Mouse (Mus musculus): ENCODE results near the gene Ppp1r2.
"Not testable (repeated sequence)": the region's sequence is repeated elsewhere in the genome, so short reads cannot be mapped to it uniquely, and the experiment has no call there.

Ppp1r2 gene

DNA sequence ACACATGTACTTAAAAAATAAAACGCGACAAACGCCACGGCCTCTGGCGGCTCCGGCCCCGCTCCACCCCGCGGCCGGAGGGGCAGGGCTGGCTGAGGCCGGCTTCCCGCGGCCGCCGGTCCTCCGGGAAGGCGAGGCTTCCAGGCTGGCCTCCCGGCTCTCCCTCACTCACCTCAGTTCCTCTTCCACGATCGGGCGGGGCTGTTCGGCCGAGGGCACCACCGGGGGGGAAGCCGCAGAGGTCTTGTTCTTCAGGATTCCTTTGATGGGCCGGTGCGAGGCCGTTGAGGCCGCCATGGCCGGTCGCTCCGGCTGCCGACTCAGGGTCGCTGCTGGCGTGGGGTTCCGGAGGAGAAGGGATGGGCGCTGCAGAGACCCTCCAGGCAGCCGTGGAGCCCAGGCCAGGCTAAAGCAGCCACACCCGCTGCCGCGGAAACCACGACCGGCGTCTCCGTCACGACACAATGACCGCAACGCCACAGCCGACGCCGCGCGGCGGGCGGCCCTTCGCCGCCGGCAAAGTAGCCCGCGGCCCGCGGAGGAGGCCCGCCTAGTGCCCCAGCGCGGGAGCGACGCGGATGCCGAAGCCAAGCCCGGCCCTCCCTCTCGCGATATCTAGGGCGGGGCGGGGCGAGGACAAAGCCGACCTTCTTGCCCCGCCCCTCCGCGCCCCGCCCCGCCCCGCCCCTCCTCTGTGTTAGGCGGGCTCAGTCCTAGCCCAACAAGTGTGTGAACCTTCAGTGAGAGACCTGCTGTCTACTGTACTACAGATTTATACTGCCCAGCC is at the start of gene Ppp1r2:
Gene Ppp1r2 (minus strand): TSS at position 604 of the 787 bp plus-strand sequence.
- DNase-seq (ENCODE audit: low spot score in 2 of 2), result peak; percentile 85 to 92

DNA sequence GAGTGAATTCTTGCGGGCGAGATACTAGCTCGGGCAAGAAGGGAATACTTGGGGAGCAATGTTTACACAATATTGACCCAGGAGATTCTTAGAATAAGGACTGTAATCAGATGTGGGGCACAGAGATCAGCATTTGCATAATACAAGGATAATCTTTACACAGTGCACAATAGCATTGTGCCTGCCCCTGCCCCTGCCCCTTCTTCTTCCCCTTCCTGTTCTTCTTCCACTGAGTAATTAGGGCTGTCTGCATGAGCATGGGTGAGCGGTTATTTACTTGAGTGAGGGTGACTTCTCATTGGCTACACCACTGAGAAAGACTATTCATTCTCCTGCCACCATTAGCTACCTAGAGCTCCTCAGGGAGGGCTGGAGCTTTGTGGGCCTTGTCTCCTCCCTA is 46.4 kb upstream of the Ppp1r2 start:
- DNase-seq (ENCODE audit: low spot score in 2 of 2), result no peak

DNA sequence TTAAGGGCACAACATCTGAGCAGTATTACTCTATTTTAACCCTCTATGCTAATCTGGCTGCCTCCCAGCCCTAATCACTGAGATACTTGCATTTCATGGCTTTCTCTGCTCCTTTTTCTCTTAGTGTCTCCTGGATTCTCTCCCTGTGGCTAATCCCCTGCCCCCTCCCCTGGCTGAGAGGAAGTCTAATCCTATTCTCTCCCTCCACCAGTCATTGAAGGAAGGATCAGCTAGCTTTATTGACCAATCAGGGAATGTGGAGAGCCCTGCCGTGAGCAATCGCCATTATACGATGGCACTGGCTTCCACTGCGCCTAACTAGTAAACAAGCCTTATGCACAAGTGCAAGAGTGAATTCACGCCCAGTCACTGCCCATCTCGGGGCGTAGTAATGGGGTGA is 45.9 kb upstream of the Ppp1r2 start:
- no peak for DNase-seq (ENCODE audit: low spot score in 2 of 2)

DNA sequence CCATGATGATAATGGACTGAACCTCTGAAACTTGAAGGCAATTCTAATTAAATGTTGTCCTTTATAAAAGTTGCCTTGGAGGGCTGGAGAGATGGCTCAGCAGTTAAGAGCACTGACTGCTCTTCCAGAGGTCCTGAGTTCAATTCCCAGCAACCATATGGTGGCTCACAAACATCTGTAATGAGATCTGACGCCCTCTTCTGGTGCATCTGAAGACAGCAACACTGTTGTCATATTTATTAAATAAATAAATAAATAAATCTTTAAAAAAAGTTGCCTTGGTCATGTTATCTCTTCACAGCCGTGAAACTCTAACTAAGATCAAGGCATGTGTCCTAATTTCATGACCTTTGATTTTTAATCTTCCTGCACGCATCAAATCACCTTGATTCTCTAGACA is 44.6 kb upstream of the Ppp1r2 start:
- not testable (repeated sequence) for DNase-seq (ENCODE audit: low spot score in 2 of 2)

DNA sequence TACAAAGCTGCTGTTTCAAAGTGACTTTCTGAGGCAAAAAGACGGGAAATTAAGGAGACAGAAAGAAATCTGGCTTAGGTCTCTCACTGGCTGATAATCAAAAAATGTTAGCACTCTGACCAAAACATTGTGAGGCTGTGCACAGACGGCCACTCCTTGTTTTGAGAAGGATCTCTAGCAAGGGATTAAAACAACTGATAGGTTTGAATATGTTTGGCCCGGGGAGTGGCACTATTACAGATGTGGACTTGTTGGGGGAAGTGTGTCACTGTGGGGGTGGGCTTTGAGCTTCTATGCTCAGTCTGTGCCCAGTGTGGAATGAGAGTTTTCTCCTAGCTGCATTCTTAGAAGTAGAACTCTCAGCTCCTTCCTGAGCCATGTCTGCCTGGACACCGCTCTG is 44.2 kb upstream of the Ppp1r2 start:
- DNase-seq (ENCODE audit: low spot score in 2 of 2), result no peak

DNA sequence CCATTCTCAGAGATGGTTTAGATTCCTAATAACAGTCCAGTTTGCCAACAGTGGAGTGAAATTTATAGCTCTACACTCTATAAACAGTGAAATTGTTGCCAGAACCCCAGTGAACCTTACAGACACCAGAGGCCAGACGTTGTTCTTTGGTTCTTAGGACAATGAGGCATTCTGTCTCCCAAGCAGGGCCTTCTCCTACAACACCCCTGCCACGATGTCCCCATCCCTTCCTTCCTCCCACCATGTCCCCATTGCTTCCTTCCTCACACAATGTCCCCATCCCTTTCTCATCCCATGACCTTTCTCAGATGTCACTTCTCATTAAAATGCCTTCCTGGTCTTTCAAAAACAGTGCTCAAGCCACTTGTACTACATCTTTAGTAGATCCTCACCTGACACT is 43.3 kb upstream of the Ppp1r2 start:
- DNase-seq (ENCODE audit: low spot score in 2 of 2), result no peak

DNA sequence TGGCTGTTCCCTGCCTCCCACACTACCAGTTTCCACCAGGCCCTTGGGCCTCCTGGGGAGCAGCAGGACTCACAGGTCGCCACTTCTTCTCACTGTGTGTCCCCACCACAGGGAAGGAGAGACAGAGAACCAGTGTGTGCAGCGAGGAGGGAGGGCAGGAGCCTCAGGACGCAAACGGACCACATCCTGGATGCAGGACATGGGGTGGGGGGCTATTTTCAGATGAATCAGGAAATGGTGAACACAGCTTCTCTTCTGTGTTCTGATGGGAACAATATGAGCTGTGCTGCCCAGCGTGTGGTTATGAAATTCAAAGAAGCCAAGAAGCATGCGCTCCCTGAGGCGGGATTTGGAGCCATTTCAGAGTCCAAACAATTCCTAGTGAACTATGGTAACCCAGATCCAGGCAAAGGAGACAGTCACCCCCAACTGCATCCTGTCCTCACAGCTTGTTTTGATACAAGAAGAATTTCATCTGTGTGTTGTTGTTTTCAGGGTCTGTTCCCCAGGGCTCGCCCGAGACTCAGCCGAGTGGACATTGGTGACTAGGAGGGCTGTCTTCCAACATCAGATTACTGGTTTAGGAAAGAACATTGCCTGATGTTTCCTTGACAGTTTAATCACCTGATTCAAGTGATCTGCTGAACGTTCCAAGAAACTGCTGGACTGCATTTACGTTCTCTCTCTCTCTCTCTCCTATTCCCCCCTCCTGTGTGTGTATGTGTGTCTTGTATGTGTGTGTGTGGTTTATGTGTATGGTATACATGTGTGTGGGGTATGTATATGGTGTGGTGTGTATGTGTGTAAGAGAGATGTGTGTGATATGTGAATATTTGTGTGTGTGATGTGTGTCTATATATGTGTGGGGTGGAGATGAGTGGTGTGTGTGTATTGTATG is 41.4 kb upstream of the Ppp1r2 start:
- DNase-seq (ENCODE audit: low spot score in 2 of 2), result not testable (repeated sequence)

DNA sequence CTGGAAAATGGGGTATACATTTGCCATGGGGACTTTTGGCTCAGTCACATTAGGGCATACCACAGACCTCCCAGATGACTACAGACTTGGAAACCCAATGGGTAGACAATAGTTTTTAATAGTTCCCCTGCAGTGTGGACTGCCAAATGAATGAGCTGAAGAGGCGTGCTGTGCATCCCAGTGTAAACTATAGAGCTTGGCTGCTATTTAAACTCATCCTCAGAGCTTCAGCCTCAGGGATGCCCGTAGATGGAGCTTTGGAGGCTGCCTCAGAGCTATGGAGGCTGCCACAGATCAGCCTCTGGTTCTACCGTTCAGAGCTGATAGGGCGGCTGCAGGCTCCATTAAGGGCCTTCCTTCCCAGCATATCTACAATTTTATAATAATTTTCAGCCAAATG is 40.2 kb upstream of the Ppp1r2 start:
- no peak for DNase-seq (ENCODE audit: low spot score in 2 of 2)

DNA sequence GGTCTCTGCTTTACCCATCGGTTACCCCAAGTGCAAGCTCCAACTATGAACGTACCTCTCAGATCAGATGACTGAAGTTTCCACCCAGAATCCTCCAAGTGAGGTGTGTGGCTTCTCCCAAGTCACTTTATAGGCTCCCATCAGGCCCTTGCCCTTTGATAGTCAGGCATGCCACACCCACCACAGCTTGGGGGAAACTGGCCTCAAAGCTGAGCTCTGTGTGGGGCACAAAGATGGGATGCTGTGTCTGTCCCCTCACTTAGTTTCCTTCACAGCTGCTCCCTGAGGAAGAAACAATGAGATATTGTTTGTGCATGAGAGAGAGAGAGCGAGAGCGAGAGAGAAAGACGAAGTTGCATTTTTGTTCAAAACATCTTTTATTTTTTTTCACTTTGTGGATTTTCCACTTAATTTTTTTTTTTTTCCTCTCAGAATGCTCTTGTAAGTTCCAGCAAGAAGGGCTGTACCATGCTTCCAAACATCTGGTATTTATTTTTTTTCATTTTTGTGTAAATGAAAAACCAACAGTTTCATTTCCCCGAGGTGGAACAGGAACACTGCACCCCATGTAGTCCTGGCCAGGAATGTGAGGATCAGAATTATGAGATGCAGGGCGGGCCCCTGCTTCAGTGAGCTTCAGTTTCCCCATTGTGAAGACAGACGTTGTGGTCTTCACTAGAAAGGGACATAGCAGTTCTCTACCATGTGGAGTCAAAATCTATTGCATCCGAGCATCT is 39.6 kb upstream of the Ppp1r2 start, which contains the start of gene Apod:
Gene Apod (minus strand): TSS at position 312 of the 737 bp plus-strand sequence.
- no peak for DNase-seq (ENCODE audit: low spot score in 2 of 2)

DNA sequence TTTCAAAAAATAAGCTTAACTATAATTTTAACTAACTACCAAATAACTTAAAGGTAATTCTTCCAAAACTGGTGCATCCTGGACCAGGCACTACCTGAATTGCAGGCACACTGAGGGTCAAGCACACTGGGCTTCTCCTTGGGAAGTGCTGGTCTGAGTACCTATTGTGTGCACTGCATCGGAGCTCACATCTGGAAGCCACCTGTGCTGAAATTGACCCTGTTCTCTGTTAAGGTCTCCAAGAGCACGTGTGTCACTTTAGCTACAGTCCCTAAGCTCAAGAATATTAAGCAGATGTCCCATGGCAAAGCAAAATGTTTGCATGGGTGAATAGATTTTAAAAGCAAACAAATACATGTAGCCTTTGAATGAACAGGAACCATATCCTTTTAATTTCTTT is 38.5 kb upstream of the Ppp1r2 start:
- DNase-seq (ENCODE audit: low spot score in 2 of 2), result no peak

DNA sequence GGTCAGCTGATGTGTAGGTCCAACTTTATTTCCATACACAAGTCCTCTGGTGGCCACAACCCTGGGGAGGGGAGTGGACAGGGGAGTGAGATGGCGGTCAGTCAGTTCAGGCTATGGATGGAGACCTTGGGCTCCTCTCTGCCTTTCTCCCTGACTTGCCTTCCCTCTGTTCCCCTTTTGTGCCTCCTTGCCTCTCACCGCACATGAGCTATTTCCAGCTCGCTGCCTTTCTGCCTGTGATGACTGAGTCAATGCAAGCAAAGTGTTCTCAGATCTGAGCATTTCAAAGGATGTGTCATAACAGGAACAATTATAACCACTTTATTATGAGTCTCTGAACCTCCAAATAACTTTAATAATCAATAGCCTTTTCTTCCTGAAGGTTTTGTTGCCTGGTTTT is 37.2 kb upstream of the Ppp1r2 start:
- DNase-seq (ENCODE audit: low spot score in 2 of 2), result no peak

DNA sequence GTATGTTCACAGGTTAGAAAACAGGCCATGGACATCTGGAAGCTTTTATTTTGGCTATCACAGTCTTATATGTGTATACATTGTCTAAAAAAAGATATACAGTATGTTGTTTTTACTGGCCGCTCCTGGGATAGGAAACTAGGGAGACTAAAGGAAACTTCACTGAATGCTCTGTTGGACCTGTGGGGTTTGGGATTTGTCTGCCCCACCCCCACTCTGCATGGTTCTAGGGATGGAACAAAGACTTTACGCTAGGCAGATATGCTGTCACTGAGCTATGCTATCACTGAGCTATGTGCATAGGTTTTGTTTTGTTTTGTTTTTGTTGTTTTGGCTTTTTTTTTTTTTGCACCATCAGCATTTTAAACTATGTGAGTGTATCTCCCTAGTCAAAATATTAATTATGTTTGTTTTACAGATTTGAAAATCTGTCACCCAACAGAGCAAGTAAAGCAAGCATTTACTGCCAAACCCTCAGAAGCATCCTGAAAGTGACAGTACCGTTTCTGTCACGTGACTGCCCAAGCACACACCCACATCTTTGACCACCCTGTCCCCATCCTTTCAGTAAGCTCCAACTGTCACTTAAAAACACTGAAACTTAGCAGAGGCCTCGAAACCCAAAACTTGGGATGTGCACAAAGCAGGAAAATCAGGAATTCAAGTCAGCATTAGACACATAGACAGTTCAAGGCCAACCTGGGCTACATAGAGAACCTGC is 30.3 kb upstream of the Ppp1r2 start:
- DNase-seq (ENCODE audit: low spot score in 2 of 2), result no peak

DNA sequence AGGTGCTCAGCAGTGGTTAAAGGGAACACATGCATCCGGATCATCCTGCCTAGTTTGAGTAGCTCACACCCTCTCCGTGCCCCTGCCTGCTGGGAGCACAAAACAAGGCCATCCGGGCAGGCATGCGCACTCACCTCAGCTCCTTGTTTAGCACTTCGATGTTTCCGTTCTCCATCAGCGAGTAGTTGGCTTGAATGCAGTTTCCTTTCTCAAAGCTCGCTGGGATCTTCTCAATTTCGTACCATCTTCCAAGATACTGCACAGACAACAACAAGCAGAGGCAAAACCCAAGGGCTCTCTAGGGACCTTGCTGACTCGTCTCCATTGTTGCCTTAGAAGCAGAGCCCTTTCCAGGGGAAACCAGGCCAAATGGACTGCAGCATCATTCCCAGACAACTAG is 28.2 kb upstream of the Ppp1r2 start:
- DNase-seq (ENCODE audit: low spot score in 2 of 2), result no peak

DNA sequence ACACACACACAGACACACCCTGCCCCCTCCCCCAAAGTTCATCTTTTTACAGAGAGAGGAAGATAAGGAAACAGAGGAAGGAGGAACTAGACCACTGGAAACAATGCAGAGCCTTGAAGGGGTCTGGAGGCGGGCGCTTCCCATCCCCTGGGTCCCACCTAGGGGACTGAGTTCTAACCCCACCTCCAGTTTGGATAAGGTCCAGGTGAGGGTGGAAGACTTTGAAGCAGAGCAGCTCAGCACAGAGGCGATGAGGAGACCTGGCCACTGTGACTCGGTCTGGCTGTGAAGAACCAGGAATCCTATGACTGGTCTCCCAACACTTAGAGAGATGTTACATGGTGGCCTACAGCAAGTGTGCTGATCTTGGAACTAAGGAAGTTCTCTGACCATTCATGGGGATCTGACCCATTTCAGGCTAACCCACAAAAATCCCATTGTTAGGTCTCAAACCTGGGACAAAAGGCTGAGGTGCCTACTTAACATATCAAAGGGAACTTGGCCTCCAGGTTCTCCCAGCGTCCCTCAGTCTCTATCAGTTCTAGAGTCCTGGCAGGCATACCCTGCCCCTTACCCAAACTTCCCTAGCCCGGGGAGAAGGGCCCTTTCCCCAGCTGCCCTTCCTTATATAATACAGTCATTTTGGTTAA is 25.9 kb upstream of the Ppp1r2 start:
- DNase-seq (ENCODE audit: low spot score in 2 of 2), result no peak

DNA sequence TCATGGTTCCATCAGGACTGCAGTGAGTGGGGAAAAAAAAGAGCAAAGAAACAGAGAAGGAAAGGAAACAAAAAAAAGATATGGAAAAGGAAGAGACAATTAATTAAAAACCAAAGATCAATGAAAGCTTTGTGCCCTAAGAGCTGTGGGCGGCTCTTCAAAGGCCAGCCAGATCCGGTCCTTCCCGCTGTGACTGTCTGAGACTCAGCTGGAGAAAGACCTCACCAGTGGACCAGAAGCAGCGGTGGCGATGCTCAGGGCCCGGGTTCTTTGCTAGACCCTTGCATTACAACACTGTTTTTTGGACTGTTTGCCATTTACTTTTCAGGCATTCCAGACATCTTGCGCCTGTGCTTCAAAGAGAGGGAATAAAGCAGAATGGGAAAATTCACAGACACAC is 25.4 kb upstream of the Ppp1r2 start:
- DNase-seq (ENCODE audit: low spot score in 2 of 2), result no peak

DNA sequence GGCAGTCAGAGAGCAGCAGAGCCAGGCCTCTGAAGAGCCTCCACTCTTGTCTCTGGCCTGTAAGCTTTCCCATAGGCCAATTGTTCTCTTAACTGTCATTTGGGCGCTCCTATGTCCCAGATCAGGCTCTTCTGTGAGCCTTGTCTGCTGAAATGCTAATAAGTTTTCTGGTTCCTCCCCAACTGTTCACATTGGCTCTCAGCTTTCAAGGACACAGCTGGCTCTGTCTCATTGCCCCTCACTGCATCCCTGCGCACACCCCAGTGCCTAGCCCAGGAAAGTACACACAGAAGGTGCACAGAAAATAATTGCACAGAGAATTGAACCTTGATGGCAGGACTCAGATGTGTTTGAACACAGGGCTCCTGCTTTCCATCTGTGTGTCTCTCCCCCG is 24.9 kb upstream of the Ppp1r2 start:
- DNase-seq (ENCODE audit: low spot score in 2 of 2), result no peak

DNA sequence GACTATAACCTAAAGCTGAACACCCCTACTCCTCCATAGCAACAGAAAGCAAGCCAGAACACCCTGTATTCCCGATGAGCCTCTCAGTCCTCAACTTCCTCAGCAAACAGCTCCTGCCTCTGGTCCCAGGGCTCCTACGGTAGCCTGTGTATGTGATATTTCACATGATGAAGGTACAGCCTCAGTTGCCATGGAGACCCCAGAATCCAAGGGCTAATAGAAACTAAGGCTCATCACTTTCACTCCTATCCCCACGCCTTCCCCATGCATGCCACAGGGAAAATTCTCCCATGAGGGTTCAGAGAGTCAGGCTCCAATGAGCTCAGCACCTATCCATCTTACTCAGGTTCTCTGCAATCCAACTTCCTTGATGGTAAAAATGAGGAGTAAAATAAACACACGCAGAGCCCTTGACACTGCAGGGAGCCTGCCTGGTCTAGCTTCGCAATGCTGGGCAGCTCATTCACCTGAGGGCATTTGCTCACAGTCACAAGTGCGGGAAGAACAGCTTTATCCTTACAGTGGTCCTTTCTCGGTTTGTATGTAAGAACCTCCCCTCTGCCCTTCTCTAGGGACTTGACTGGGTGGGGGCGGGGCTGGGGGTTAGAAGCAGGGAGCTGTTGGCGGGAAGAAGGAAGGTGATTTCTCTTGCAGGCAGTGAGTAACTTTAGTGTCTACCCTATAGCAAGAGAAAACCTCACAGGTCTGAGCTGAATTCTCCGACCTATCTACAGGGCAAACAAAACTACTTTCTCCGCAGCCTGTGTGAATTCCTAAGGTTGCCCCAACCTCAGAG is 24.3 kb upstream of the Ppp1r2 start:
- DNase-seq (ENCODE audit: low spot score in 2 of 2), result no peak

DNA sequence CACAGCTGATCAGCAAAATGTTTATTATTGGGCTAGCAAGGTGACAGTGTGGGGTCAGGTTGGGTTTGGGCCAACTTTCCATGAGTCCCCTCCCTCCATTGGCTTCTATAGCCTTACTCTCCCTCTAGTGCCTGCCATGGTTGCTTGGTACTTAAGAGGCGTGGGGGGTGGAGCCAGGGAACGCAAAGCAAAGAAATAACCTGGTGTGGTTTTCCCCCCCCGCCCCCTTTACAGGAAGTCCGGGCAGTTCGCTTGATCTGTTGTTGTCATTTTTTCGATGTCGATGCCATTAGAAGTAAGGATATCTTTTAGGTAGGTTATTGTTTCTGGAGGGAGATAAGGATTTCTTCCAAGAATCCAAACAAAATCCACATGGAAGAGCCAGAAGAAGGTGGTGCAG is 22.0 kb upstream of the Ppp1r2 start:
- peak in 1 of 2 experiments; percentile 10 for DNase-seq (ENCODE audit: low spot score in 2 of 2)

DNA sequence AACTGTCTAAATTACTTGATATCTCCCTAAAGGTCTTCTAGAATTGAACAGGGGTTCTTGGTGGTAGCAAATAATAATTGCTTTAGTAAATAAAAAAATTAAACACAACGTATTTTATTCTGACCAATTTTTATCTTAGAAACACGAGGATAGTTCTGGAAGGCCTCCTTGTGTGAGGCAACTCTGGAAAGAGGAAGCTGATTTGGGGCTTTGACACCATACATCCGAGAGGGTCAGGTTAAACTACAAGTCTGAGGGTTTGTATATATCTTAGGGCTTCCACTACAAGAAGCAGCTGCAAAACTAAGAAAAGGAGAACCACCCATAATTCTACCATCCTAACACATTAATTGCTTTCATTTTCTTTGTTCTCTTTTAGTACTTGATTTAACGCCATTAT is 18.7 kb upstream of the Ppp1r2 start:
- DNase-seq (ENCODE audit: low spot score in 2 of 2), result no peak

DNA sequence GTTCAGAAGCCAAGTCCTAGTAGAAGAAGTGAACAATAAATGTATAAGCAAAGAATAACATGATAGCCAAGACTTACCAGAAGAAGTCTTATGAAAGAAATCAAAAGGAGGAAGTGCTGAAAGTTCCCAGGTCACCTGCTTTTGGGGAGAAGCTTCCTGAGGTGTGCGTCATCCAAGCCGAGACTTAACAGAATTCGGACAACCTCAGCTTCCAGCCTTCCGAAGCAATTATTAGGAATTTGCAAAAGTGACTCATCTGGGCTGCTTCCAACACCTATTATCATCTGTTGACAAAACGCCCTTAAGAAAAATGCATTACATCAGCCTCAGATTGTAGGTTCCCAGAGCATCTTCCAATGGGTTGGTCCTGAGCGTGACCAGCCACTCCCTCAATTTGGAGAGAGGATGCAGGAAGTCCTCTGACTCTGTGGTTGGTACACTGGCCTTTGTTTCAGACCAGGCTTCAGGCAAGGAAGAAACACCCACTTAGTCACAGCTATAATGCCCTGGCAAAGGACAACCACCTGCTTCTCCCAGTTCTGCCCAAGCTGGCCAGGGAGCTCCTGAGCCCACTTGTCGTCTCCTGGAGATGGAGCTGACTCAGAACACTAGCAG is 15.8 kb upstream of the Ppp1r2 start:
- no peak for DNase-seq (ENCODE audit: low spot score in 2 of 2)

All from natural killer cell, adult 2 months (primary cell).